15 mouse cellular contexts compared by ENCODE assay signal in the genomic region with DNA sequence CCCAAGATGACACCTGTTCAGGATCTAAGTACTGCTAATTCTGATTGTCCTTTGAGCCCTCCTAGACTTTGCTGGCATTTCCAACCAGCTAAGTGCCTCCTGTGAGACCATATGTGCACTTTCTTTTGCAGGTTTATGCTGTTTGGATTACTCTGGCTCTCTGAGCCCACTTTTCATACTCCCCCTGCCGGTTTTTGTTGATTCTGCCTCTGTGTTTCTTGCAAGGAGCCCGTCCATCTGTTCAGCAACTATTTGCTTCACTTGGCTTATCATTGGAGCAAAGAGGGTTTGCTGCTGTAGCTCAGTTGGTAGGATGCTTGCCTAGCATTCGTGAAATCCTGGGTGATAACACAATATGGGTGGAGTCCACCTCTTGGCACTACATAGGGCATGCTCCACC. TPM values are rescaled to one million over a fixed set of nuclear protein-coding genes. Genes with fewer than 3 reads are reported as not detected.
DNase-seq lines count a peak whose midpoint lies in the region; ATAC-seq and TF ChIP-seq lines count a peak whose summit lies in the region.
"Had no signal": no experiment of that assay in that cellular context is flagged by ENCODE, and none has a peak within 500 bp of the region (broad histone marks: within the 10 kb centered on the region; RNA-seq: fewer than 3 reads in every experiment).

No protein-coding gene starts in this region.

- no peak overlapping the region for H3K9ac ChIP-seq in intestine, postnatal 0 days (ENCODE audit: low read depth, low read length)
- no peak overlapping the region for H3K9ac ChIP-seq in intestine, embryonic 15.5 days
- H3K9ac ChIP-seq: forebrain, embryonic 13.5 days; lung, embryonic 15.5 days had no signal

- no peak overlapping the region for H3K4me3 ChIP-seq in intestine, postnatal 0 days (ENCODE audit: low read depth, low read length)
- no peak overlapping the region for H3K4me3 ChIP-seq in intestine, embryonic 15.5 days (replicated peaks)
- H3K4me3 ChIP-seq: forebrain, embryonic 13.5 days; lung, embryonic 15.5 days; megakaryocyte, embryonic 14.5 days had no signal

- no peaks in the 10 kb centered on the region for H3K27me3 ChIP-seq in intestine, postnatal 0 days (replicated peaks; ENCODE audit: control insufficient read depth, insufficient read depth, low read length)
- no peaks in the 10 kb centered on the region for H3K27me3 ChIP-seq in intestine, embryonic 15.5 days (replicated peaks)
- H3K27me3 ChIP-seq: forebrain, embryonic 13.5 days; lung, embryonic 15.5 days had no signal

- no peak overlapping the region for H3K27ac ChIP-seq in intestine, postnatal 0 days (ENCODE audit: low read depth, low read length)
- no peak overlapping the region for H3K27ac ChIP-seq in intestine, embryonic 15.5 days
- H3K27ac ChIP-seq: forebrain, embryonic 13.5 days; lung, embryonic 15.5 days had no signal

- no peaks in the 10 kb centered on the region for H3K4me1 ChIP-seq in intestine, postnatal 0 days (replicated peaks; ENCODE audit: control insufficient read depth, insufficient read depth, low read length)
- H3K4me1 ChIP-seq in intestine, embryonic 15.5 days (replicated peaks) = no peaks in the 10 kb centered on the region
- H3K4me1 ChIP-seq: forebrain, embryonic 13.5 days had no signal

- DNase-seq in cerebellum, postnatal 10 days = peak; percentile 59 to 64
- DNase-seq in lung, postnatal 10 days = peak; percentile 27
- DNase-seq in lung, adult 18-20 months = no peak
- DNase-seq in right cerebral cortex, adult 18-20 months = no peak
- no peak for DNase-seq in right cerebral cortex, postnatal 14 days
- DNase-seq: adrenal gland, adult 8-10 months; cerebellum, adult 9-11 months; thymus, postnatal 14 days had no signal

- WGBS in intestine, postnatal 0 days = 24% methylated on average over 3 of the region's 3 CpGs
- WGBS in intestine, embryonic 15.5 days = 43% methylated on average over 3 of the region's 3 CpGs

- H3K36me3 ChIP-seq in intestine, postnatal 0 days (ENCODE audit: control insufficient read depth, insufficient read depth) = no peaks in the 10 kb centered on the region
- no peaks in the 10 kb centered on the region for H3K36me3 ChIP-seq in intestine, embryonic 15.5 days
- H3K36me3 ChIP-seq: lung, embryonic 15.5 days had no signal

- TF ChIP-seq CTCF in intestine, postnatal 0 days (IDR thresholded peaks at IDR 0.05; ENCODE audit: low read depth) = peak; percentile 33

- ATAC-seq in cerebellum, adult (ENCODE audit: insufficient number of reproducible peaks, low FRiP score, low TSS enrichment) = no peak
- no peak for ATAC-seq in intestine, postnatal 0 days
- no peak for ATAC-seq in intestine, embryonic 15.5 days
- ATAC-seq: forebrain, embryonic 13.5 days; midbrain, embryonic 16.5 days had no signal

- no peak overlapping the region for H3K4me2 ChIP-seq in intestine, postnatal 0 days (replicated peaks; ENCODE audit: low read depth)
- H3K4me2 ChIP-seq in intestine, embryonic 15.5 days (replicated peaks) = no peak overlapping the region
- H3K4me2 ChIP-seq: forebrain, embryonic 13.5 days; lung, embryonic 15.5 days had no signal

- H3K9me3 ChIP-seq in intestine, postnatal 0 days (ENCODE audit: control insufficient read depth) = no peaks in the 10 kb centered on the region
- H3K9me3 ChIP-seq in intestine, embryonic 15.5 days = no peaks in the 10 kb centered on the region
- H3K9me3 ChIP-seq: forebrain, embryonic 13.5 days; lung, embryonic 15.5 days; megakaryocyte, embryonic 14.5 days had no signal

RNA-seq across cellular contexts. Expression of a gene that starts 52.8 kb away (rescaled TPM):
- polyA plus RNA-seq in intestine, postnatal 0 days (2015; fragmentation: Nextera tagmentation; extraction: Ambion mirVana) = 23.1 and 25.3 TPM in 2 replicates
- 26.2 and 28.7 TPM in 2 replicates for polyA plus RNA-seq in intestine, embryonic 15.5 days (2015; fragmentation: Nextera tagmentation; extraction: Ambion mirVana)

Comparison
In these comparisons a context has a peak if more than half of its experiments do, and no peak if none do; other contexts are left out.
1. DNase-seq: peak in cerebellum, postnatal 10 days (2 of 2) and lung, postnatal 10 days (single experiment); none in lung, adult 18-20 months (0 of 2), right cerebral cortex, adult 18-20 months (single experiment) and right cerebral cortex, postnatal 14 days (single experiment).